Mouse (Mus musculus): ENCODE results near the gene Pced1b. TPM values are rescaled to one million over a fixed set of nuclear protein-coding genes. Genes with fewer than 3 reads are reported as not detected.
"Not testable (repeated sequence)": the region's sequence is repeated elsewhere in the genome, so short reads cannot be mapped to it uniquely, and the experiment has no call there.

The Pced1b gene
- total RNA-seq, 1 experiment from 2014 or later, result 9.9 TPM

DNA sequence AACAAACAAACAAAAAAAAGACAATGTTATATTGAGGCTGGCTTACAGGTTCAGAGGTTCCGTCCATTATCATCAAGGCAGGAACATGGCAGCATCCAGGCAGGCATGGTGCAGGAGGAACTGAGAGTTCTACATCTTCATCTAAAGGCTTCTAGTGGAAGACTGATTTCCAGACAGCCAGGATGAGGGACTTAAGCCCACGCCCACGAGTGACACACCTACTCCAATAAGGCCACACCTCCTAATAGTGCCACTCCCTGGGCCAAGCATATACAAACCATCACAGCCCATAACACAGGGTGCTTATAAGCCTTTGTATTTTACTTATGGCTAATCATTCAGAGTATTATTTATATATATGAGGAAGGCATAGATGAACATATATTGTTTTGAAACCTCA lies 117.4 kb downstream of the Pced1b start:
- ATAC-seq (replicated peaks; ENCODE audit: low read depth, poor library complexity, severe bottlenecking), result not testable (repeated sequence)

GRCm38 (mm10) chr15:97364968-97365367 lies 118.1 kb downstream of the Pced1b start:
- no peak for ATAC-seq (replicated peaks; ENCODE audit: low read depth, poor library complexity, severe bottlenecking)

- ATAC-seq (replicated peaks; ENCODE audit: low read depth, poor library complexity, severe bottlenecking), result no peak
These were observed 121.2 kb downstream of the Pced1b start for GRCm38 (mm10) chr15:97368035-97368608.

DNA sequence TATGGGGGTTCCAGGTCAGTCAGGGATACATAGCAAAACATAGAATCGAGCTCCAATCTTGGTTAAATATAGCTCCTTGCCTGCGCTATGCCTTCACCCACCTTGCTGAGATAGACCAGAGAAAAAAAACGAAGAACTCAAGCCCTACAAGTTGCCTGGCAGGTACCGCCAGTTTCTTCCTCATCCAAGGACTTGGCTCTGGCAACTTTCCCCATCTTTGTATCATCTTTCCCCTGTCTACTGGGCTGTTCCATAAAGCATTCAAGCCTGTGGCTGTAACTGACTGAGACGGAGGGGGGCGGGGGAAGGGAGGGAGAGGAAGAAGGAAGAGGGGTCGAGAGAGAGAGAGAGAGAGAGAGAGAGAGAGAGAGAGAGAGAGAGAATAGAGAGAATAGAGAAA lies 121.7 kb downstream of the Pced1b start:
- no peak for ATAC-seq (replicated peaks; ENCODE audit: low read depth, poor library complexity, severe bottlenecking)

- ATAC-seq (replicated peaks; ENCODE audit: low read depth, poor library complexity, severe bottlenecking), result no peak
These were observed 122.2 kb downstream of the Pced1b start for GRCm38 (mm10) chr15:97369144-97369543.

- ATAC-seq (replicated peaks; ENCODE audit: low read depth, poor library complexity, severe bottlenecking), result no peak
These were observed 124.0 kb downstream of the Pced1b start for GRCm38 (mm10) chr15:97370880-97371279.

GRCm38 (mm10) chr15:97372043-97372442 lies 125.1 kb downstream of the Pced1b start:
- not testable (repeated sequence) for ATAC-seq (replicated peaks; ENCODE audit: low read depth, poor library complexity, severe bottlenecking)

DNA sequence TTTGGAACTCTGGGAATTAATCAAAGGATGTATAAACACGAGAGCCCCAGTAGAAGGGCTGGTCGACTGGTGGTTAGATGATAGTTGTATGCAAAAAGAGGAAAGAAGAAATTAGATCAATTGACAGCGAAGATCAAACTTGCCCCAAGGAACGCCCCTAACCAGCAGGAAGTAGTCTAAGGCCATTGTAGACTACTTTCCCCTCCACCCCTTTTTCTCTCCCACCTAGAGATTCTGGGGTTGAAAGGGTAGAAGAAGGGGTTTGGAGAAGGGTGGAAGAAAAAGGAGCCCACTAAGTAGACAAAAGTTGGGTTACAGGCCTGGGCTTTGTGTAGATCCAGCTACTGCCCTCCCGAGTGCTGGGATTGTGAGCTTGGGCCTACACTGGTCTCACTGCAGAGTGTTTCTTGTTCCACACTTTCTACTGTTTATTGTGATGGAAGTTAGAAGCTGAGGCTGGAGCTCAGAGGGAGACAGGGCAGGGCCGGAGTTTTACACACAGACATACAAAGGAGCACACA lies 125.8 kb downstream of the Pced1b start:
- no peak for ATAC-seq (replicated peaks; ENCODE audit: low read depth, poor library complexity, severe bottlenecking)

GRCm38 (mm10) chr15:97373203-97374084 lies 126.5 kb downstream of the Pced1b start:
- peak; percentile 59 for ATAC-seq (replicated peaks; ENCODE audit: low read depth, poor library complexity, severe bottlenecking)

- no peak for ATAC-seq (replicated peaks; ENCODE audit: low read depth, poor library complexity, severe bottlenecking)
These were observed 127.4 kb downstream of the Pced1b start for GRCm38 (mm10) chr15:97374085-97374844.

- ATAC-seq (replicated peaks; ENCODE audit: low read depth, poor library complexity, severe bottlenecking), result no peak
These were observed 128.2 kb downstream of the Pced1b start for GRCm38 (mm10) chr15:97374845-97375720.

DNA sequence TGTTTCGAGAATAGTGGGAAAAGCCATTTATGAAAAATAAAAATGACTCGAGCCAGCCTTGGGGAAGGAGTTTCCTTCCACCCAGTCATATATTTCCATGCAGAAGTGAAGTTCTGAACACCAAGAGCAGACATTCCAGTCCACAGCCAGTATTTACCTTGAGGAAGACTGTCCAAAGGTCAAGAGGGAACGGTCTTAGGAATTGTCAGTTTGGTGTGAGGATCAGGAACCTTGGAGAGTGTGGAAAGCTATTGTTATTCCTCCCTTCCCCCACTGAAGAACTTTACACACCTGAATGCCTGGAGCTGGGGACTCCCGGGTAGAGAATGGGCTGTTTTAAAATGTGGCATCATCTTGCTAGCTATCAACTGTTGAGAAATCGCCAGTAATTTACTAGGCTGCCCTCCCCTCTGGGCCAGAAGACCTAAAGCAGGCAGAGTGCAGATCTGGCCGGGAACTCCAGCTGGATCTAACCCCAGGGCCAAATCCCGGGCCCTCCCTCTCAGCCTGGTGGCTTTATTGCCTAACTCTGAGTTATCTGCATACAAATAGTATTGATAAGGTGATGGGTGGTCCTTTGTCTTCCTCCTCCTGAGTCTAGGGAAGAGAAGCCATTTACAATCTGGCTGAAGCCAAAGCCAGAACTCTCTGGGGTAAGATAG lies 129.3 kb downstream of the Pced1b start:
- ATAC-seq (replicated peaks; ENCODE audit: low read depth, poor library complexity, severe bottlenecking), result no peak

DNA sequence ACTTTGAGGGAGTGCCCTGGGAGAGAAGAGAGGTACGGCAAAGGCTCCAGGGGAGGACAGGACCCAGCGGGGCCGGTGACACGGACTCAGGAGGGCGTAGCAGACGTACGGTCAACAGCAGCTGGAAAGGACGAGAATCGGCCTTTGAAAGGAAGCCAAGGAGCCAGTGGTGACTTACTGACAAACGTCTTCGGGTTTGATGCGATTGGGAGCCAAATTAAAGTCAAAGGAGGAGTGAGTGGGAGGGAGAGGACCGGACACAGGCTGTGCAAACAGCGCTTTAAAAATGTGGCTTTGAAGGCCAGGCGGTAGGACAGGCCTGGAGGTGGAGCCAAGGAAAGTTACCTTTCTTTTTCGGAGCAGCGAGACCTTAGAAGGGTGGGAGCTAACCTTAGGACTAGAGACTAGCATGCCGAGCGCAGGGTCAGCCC lies 129.9 kb downstream of the Pced1b start:
- no peak for ATAC-seq (replicated peaks; ENCODE audit: low read depth, poor library complexity, severe bottlenecking)

DNA sequence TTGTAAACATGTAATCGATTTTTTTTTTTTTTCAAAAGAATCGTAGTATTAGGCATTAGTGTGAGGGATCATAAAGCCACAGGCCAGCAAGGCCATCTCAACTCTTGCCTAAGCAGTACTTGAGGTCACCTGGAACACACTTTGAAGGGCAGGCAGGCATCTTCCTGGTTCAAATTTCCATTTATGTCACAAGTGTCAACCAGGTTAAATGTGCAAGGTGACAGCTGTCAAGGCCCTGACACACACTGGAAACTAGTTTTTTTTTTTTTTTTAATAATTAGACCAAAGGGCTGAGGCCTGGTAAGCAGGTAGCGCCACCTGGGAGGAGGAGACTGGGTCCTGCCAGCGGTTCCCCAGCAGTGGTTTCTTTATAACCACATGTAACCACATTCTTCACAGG lies 131.2 kb downstream of the Pced1b start:
- no peak for ATAC-seq (replicated peaks; ENCODE audit: low read depth, poor library complexity, severe bottlenecking)

- ATAC-seq (replicated peaks; ENCODE audit: low read depth, poor library complexity, severe bottlenecking), result peak; percentile 90
These were observed 132.8 kb downstream of the Pced1b start for GRCm38 (mm10) chr15:97379489-97380304.

DNA sequence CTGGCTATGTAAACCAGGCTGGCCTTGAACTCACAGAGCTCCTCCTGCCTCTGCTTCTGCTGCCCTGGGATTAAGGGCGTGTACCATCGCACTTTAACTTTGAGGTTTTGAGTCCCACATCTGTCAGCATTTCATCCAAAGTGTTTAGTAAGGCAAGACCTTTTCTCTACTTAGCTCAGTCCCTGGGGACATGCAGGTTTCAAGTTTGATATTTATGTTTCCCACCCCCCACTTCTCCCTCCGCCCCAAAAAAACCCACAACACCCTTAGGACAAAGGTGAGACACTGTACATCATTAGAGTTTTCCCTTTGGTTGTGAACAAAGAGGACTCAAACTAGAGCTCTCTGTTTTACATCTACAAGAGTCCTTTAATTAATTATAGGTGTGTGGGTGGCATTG lies 135.7 kb downstream of the Pced1b start:
- no peak for ATAC-seq (replicated peaks; ENCODE audit: low read depth, poor library complexity, severe bottlenecking)

- no peak for ATAC-seq (replicated peaks; ENCODE audit: low read depth, poor library complexity, severe bottlenecking)
These were observed 136.7 kb downstream of the Pced1b start for GRCm38 (mm10) chr15:97383523-97384141.

All from common myeloid progenitor, adult 5-6 weeks (primary cell).